Mouse (Mus musculus) E14TG2a.4 (cell line): ENCODE results near the gene Mtus2.

Experiments
- H3K27me3 ChIP-seq: 2 replicates; pipeline ENCODE4 v1.6.1; 2014; ENCODE audit warnings: low read length, control low read depth; ENCODE audit not compliant: insufficient read depth
- H3K36me3 ChIP-seq: 2 replicates; pipeline ENCODE4 v1.6.1; 2014; ENCODE audit warnings: low read length, control low read depth; ENCODE audit not compliant: insufficient read depth
- H3K4me1 ChIP-seq: replicated peaks from 2 replicates; pipeline ENCODE4 v1.6.1; 2014; ENCODE audit warnings: low read depth, low read length, control low read depth
- H3K4me3 ChIP-seq: replicated peaks from 2 replicates; pipeline ENCODE4 v1.5.1; 2014; ENCODE audit warnings: mild to moderate bottlenecking, low read length
- H3K9me3 ChIP-seq: 2 replicates; pipeline ENCODE4 v1.6.1; 2014; ENCODE audit warnings: low read length, control low read depth
- CTCF ChIP-seq: conservative IDR thresholded peaks from 2 replicates; pipeline ENCODE4 v1.5.1; 2014; ENCODE audit warnings: low read length
- NANOG ChIP-seq: IDR thresholded peaks from 2 replicates; pipeline ENCODE4 v1.6.1; 2014; ENCODE audit warnings: borderline replicate concordance, low read length, mixed read lengths
- POU5F1 ChIP-seq: IDR thresholded peaks from 2 replicates; pipeline ENCODE4 v1.6.1; 2014; ENCODE audit warnings: low read length, borderline replicate concordance

Gene Mtus2

GRCm38 (mm10) chr5:148331926-148332621, 375.0 kb downstream of the Mtus2 start:
- Histone ChIP-seq H3K27me3 (no peaks in the 10 kb centered on the region), H3K9me3 (no peaks in the 10 kb centered on the region), H3K4me1 (peaks cover 35% of the 10 kb centered on the region), H3K4me3 (peak overlapping the region; percentile 32; the same call in 1 of the 2 replicates), H3K36me3 (peaks cover 68% of the 10 kb centered on the region)
- TF ChIP-seq CTCF (no peak), NANOG (no peak), POU5F1 (no peak)

- no peaks in the 10 kb centered on the region for H3K9me3 ChIP-seq
- H3K4me1 ChIP-seq, result peaks cover 35% of the 10 kb centered on the region
- TF ChIP-seq NANOG (no peak), POU5F1 (no peak), CTCF (peak; percentile 51)
- H3K36me3 ChIP-seq, result peaks cover 71% of the 10 kb centered on the region
- peak overlapping the region; percentile 32; the same call in 1 of the 2 replicates for H3K4me3 ChIP-seq
- H3K27me3 ChIP-seq, result no peaks in the 10 kb centered on the region
Measured at GRCm38 (mm10) chr5:148332622-148332974, 375.5 kb downstream of the Mtus2 start.

- Histone ChIP-seq H3K36me3 (peaks cover 77% of the 10 kb centered on the region), H3K4me1 (peaks cover 16% of the 10 kb centered on the region), H3K9me3 (no peaks in the 10 kb centered on the region), H3K4me3 (no peak overlapping the region), H3K27me3 (no peaks in the 10 kb centered on the region)
- TF ChIP-seq NANOG (no peak), CTCF (no peak), POU5F1 (no peak)
Measured at GRCm38 (mm10) chr5:148339126-148339525, 382.0 kb downstream of the Mtus2 start.

- TF ChIP-seq POU5F1, result no peak
- no peak for TF ChIP-seq CTCF
- no peak for TF ChIP-seq NANOG
- peaks cover 76% of the 10 kb centered on the region for H3K36me3 ChIP-seq
- no peaks in the 10 kb centered on the region for H3K9me3 ChIP-seq
- peaks cover 16% of the 10 kb centered on the region for H3K4me1 ChIP-seq
- H3K4me3 ChIP-seq, result peak overlapping the region; percentile 61
- H3K27me3 ChIP-seq, result no peaks in the 10 kb centered on the region
Measured at GRCm38 (mm10) chr5:148342061-148342741, 385.1 kb downstream of the Mtus2 start.

GRCm38 (mm10) chr5:148344374-148344773, 387.3 kb downstream of the Mtus2 start:
- Histone ChIP-seq H3K36me3 (peaks cover 69% of the 10 kb centered on the region), H3K4me3 (no peak overlapping the region), H3K9me3 (no peaks in the 10 kb centered on the region), H3K4me1 (peaks cover 21% of the 10 kb centered on the region), H3K27me3 (no peaks in the 10 kb centered on the region)
- TF ChIP-seq NANOG, result no peak
- TF ChIP-seq POU5F1, result no peak
- no peak for TF ChIP-seq CTCF

GRCm38 (mm10) chr5:148346543-148346942, 389.4 kb downstream of the Mtus2 start:
- Histone ChIP-seq H3K9me3 (no peaks in the 10 kb centered on the region), H3K36me3 (peaks cover 51% of the 10 kb centered on the region), H3K27me3 (no peaks in the 10 kb centered on the region), H3K4me1 (peaks cover 39% of the 10 kb centered on the region), H3K4me3 (no peak overlapping the region)
- TF ChIP-seq POU5F1 (no peak), NANOG (no peak), CTCF (peak; percentile 74)

- Histone ChIP-seq H3K27me3 (no peaks in the 10 kb centered on the region), H3K9me3 (no peaks in the 10 kb centered on the region), H3K4me1 (peaks cover 34% of the 10 kb centered on the region), H3K36me3 (peaks cover 56% of the 10 kb centered on the region), H3K4me3 (no peak overlapping the region)
- no peak for TF ChIP-seq CTCF
- no peak for TF ChIP-seq NANOG
- no peak for TF ChIP-seq POU5F1
Measured at GRCm38 (mm10) chr5:148348153-148348552, 391.0 kb downstream of the Mtus2 start.

GRCm38 (mm10) chr5:148349327-148350011, 392.3 kb downstream of the Mtus2 start:
- no peak for TF ChIP-seq CTCF
- TF ChIP-seq POU5F1, result no peak
- TF ChIP-seq NANOG, result no peak
- Histone ChIP-seq H3K36me3 (peaks cover 60% of the 10 kb centered on the region), H3K4me1 (peaks cover 41% of the 10 kb centered on the region), H3K27me3 (no peaks in the 10 kb centered on the region), H3K4me3 (no peak overlapping the region), H3K9me3 (no peaks in the 10 kb centered on the region)
